Mouse (Mus musculus) urinary bladder, adult 18-20 months (tissue): ENCODE data around the gene Lrriq3.

Experiments
- DNase-seq, 2 experiments: peaks; one replicate each; pipeline ENCODE4 v3.0.0; 2022; ENCODE audit warnings: low spot score in 2 of 2, mixed read lengths in 2 of 2

Gene Lrriq3

DNA sequence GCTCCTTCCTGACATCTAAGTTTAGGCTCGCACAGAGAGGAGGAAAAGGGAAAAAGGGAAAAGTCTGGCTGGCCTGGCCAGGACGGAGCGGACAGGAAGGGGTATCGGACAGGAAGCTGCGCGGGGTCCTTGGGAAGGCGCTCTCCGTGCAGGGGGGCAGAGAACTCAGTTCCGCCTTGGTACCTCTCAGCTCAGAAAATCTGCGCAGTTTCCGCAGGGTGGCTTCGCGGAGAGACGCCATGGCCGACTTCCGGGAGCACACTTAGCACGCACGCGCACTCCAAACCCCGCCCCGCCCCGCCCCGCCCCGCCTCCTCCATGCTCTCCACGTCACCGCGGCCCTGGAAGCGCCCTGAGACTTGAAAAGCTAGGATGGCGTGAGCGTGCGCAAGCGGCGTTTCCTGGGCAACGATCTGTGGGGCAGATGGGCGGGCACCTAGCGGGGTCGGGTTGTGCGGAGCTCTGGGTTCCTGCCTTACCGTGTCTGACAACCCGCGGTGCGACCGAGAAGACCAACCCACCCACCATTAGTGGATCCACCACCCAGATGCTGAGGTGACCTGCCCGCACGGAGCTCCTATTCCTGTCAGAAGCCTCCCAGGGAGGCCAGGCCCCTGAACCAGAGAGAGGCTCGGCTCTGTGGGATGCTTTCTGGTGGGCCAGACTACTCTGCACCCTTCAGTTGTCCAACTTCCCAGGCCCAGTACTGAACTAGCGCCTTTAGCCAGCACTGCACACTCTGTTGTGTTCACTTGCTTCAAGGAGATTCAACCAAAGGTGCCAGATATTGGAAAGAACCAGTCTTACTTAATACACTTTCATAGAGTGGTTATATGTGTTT lies at the start of gene Lrriq3, which contains the start of gene Fpgt:
Gene Lrriq3 (plus strand): TSS at position 319 of the 841 bp plus-strand sequence.
Gene Fpgt (minus strand): TSS at position 288 of the 841 bp plus-strand sequence.
- DNase-seq = peak; percentile 76 to 82

DNA sequence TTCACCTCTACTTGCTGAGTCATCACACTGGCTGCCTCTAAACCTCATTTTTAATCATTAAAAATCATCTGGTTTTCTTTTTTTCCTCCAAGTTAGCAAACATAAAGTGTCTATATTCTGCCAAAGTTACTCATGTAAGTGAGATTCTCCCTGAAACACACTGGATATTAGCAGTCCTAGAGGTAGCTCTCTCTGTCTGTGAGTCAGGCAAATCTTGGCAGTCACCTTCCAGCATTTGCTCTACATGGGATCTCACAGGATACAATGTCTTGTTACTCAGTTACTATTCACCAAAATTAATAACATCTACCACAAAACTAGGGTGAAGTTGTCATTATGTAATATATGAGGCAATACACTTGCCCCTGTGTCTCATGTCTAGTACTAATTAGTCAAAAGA lies 41.2 kb upstream of the Lrriq3 start:
- no peak for DNase-seq

DNA sequence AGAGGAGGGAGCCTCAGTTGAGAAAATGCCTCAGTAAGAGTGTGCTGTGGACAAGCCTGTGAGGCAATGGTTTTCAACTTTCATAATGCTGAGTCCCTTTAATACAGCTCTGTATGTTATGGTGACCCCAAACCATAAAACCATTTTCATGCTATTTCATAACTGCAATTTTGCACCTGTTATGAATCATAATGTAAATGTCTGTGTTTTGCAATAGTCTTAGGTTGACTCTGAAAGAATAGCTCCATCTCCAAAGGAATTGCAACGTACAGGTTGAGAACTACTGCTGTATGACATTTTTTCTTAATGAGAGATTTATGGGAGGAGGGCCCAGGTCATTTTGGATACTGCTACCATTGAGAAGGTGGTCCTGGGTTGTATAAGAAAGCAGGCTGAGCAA lies 40.0 kb upstream of the Lrriq3 start:
- no peak for DNase-seq

DNA sequence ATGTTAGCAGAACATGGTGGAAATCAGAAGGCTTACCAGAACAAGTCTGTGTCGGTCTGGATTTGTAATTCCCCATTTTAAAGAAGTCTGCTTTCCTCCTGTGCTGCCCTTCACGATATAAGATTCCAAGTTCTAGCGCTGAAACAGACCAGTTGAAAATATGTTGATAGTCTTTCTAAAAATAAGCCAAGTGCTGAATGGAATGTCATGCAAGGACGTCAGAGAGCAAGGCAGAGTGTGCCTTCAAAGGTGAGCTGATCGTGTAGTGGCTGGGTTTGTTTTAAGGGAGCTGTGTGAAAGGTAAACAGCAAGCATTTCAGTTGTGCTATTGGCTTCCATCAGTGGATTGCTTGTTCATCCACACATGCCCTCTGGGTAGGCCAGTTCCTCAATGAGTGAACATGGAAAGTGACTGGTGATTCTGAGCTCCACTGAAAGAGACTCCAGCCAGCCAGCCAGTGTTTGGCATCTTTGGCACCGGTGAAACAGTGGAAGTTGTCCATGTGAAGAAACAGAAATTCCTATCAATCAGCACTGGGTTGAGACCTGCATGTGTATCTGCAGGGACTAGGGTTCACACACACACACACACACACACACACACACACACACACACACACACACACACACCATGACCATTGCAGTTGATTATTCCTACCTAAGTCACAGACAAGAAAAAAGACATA lies 37.9 kb upstream of the Lrriq3 start, which contains the start of gene Tnni3k:
Gene Tnni3k (minus strand): TSS at position 177 of the 686 bp plus-strand sequence.
- no peak for DNase-seq

DNA sequence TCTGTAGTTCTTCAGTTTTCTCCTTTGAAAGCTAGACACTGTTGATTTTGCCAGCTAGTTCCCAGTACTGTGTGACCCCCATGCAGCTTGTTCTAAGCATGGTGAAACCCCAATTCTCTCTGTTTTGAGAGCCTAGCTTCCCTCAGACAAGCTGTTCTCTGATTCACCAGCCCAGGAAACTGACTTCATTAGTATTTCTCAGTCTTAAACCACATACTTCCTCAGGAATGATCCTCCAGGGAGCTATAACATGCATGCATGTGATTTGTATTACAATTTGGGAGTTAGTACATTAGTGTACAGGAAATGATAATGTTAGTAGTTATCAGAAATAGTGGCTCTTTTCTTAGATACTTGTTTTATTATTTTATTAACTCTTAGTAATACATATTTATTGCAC lies 36.6 kb upstream of the Lrriq3 start:
- DNase-seq = no peak

DNA sequence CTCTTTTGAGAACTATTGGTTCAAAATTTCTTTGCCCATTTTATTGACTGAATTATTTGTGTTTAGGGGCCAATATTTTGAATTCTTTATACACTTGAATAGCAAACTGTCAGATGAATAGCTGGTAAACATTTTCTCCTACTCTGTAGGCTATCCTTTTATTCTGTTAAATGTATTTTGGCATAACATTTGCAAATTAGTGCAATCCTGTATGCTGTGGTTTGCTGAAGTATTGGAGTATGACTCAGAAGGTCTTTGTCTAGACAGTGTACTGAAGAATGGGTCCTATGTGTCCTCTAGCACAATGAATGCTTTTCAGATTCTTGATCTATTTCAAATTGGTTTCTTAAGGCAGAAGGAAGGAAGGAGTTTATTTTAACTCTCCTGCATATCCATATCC lies 35.7 kb upstream of the Lrriq3 start:
- no peak for DNase-seq

DNA sequence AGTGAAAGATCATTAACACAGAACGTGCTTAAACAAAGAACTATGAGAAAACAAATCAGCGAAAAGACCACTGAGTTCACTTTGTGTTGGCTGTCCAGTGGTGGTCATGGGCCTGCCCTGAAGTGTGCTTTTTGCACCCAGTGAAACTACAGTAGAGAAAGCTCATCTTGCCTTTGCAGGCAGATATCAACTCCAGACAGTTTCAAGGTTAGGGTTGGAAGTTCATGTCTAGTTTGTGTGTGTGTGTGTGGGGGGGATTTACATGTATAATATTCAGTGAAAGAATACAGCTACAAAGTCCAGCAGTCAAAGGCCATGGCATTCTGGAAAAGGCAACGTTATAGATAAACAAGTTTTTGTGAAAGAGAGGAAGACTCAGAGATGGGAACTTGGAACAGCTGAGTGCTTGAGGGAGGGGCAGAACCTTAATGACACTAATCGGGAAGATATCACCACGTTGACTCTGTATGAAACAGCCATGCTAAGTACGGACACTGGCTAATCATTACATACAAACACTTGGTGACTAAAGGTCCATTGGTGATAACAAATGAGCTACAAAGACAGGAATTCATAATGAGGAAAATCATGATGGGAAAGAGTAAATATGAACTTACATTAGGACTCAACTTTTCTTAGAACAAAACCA lies 34.3 kb upstream of the Lrriq3 start:
- DNase-seq = no peak

DNA sequence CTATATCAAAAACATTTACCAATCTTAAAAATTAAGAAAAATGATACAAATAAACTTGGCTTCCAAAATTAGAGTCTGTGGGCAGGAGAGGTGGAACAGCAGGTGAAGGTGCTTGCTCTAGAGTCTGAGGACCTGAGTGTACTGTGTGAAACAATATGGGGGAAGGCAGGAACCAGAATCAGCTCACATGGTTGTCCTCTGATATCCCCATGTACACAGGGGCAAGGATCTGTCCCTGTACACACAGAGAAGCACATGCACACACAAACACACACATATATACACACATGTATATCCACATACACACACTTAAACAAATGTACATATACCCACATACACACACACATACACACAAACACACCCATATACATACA lies 33.8 kb upstream of the Lrriq3 start:
- no peak for DNase-seq

DNA sequence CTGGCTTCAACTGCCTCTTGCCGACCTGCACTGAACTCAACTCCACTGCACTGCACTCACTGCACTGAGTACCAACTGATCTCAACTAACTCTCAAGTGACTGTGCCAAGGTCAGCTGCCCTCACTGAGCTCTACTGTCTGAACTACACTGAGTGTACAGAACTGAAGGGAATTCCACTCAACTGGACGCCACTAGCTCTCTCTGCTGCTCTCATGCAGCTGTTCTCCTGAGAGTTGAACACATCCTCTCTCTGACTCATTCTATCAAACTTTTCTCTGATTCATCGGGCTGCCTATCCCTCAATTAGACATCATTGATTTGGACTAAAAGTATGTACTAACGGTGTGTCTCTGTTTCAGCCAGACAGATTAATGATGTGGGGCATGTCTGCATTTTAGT lies 15.3 kb upstream of the Lrriq3 start:
- DNase-seq = no peak

DNA sequence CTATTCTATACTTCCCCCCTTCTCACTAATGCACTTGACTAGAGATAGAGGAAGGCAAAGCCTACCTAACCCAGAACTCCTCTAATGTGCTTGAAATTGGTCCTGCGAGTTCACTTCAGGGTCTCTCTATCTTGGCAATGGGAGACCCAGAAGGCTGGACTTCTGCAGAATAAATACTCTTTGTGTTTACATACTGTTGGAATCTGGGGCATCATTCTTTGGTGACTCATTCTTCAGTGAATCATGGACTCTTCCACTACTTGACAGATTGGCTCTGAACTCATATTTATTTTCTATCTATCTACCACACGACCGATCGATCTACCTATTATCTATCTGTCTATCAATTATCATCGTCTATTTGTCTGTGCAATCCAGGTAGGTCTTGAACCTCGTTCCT lies 1.2 kb upstream of the Lrriq3 start:
- no peak for DNase-seq

DNA sequence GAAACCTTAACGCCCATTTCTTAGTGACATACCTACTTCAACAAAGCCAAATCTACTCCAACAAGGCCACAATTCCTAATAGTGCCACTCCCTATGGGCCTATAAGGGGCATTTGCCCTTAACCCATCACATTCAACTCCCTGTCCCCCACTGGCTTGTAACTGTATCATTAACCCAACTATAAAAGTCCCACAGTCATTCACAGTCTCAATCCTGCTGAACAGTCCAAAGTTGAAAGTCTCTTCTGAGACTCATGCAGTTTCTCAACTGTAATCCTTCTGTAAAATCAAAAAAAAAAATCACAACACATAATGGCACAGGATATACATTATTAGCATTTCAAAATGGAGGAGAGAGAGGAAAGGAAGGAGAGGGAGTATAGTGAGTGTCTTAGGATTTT lies 6.0 kb downstream of the Lrriq3 start:
- no peak for DNase-seq

DNA sequence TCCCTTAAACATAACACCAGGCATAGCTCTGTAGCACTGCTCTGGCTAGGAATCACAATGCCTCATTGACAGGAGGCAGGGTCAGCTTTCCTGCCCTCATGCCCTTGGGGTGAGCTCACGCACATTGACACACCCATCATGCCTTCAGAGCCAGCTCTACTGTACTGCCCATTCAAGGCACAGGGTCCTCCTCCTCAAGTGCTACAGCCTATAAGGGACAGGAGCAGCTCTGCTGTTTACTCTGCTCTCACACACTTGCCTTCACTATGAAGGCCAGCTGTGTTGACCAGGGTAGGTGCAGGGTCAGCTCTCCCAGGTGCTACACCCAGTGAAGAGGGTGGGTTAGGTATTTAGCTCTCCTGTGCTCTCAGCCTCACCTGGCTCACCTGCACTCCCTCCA lies 12.7 kb downstream of the Lrriq3 start:
- no peak for DNase-seq

DNA sequence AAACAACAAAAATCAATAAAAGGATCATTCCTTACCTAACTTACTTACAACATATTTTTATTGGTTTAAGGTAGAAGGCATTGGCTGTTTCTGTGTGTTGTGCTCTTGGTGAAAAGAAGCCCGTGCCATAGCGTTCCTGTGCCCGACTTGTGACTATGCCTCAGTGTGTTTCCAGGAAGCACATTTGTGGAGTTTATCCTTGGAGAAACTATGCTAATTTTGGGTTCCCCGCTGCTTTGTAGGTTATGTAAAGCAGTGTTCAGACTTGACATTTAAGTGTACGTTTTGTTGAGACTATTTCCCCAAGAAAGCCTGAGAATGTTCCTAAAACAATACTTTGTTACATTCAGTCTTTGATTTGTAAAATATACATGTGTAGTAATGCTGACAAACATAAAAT lies 44.5 kb downstream of the Lrriq3 start:
- DNase-seq = no peak

DNA sequence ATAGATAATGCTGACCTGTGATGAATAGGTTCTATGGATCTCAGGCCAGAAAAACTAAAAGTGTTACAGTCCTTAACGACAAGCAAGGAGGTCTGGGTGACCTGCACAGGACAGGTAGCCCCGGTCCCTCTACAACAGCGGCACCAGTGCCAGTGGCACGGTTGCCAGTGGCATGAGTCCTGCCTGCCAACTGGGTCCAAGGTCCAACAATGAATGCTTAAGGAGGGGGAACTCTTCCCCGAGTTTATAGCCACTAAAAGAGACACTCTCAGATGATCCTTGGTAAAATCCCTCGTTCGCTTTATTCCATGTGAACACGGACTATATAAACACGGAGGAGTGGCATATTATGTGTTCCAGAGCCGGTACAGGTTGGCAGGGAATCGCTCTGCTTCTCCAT lies 47.8 kb downstream of the Lrriq3 start:
- no peak for DNase-seq

DNA sequence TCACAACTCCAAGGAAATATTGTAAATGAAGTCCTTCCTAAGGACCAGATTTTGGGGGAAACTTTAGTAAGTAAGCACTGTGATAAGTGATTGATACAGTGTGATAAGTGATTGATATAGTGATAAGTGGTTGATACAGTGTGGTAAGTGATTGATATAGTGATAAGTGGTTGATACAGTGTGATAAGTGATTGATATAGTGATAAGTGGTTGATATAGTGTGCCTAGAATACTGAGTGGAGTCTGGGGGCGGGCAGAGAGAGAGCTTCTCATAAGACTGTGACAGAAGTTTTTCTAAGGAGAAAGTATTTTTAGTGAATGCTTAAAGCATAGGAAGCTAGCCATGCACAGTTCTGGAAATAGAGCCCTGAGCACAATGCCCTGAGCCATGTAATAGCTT lies 51.1 kb downstream of the Lrriq3 start:
- DNase-seq = no peak

DNA sequence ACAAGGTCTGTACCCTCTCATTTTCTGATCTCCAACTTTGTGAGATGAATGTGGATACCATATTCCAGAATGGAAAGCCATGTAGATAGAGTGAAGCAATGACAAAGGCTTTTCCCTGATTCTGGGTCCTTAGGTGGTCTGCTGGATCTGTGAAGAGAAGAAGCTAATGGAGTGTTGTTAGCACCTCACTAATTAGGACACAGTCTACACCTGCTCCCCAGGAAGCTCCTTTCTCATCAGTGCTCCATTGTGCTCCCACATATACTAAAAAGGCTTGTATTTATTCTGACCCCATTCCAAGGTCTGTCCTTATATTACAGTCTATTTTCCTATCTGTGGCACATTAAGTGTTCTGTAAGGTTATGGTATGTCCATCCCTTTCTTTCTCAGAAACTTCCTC lies 68.6 kb downstream of the Lrriq3 start:
- DNase-seq = no peak

DNA sequence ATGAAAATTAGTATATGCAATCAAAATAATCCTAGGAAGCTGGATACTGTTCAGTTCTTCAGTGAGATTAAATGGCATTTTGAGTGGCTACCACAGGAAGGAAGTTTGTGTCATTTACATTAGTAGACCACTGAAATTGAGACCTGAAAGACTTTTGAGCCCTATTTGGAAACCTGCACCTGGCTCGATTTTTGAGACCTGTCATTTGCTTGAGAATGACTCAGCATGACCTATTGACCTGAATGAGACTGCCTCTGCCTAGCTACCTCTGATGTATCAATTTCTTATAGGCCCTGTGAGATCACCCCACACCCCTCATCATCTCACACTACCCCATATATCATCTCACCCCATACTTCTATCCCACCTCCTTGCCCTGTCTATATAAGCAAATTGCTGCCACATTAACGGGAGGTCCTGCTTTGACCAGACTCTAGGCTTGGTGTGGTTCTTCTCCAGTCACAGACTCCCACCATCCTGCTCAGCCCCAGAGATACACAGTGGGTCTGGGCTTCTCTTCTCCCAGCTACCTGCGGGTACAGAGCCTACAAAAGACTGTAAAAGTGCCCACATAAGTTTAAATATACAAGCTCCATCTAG lies 87.2 kb downstream of the Lrriq3 start:
- DNase-seq = no peak

DNA sequence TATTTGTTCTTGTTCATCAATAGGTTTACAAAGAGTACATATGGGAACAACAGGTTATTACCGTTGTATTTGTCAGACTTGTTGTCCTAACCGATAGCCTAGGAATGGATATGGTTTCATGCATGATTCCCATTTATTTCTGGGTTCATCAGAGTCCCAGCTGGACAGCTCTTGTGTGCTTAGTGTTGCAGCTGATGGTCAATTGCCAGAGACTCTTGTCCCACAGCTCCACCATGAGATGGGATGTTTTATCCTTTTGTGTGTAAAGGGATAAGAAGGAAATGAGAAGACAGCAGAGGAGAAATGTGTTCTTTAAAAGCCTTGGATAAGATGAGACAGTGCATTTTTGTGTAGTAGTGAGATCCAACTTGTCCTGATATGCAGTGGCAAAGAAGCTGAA lies 93.2 kb downstream of the Lrriq3 start:
- DNase-seq = no peak

DNA sequence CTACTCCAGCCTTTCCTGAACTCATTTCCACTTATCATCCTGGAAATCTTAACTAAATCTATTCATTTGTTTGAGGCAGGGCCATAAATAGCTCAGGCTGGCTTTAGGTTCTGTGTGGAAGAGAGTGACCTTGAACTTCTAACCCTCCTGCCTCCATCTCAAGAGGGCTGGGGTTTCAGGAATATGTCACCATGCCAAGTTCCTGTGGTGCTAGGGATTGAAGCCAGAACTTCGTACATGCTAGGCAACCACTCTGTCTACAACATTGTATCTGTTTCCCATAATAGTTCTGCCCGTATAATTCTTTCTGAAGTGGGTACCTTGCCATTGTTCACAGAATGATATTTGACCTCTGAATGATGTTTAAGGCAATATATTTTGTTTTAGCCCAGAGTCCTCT lies 95.6 kb downstream of the Lrriq3 start:
- DNase-seq = no peak

DNA sequence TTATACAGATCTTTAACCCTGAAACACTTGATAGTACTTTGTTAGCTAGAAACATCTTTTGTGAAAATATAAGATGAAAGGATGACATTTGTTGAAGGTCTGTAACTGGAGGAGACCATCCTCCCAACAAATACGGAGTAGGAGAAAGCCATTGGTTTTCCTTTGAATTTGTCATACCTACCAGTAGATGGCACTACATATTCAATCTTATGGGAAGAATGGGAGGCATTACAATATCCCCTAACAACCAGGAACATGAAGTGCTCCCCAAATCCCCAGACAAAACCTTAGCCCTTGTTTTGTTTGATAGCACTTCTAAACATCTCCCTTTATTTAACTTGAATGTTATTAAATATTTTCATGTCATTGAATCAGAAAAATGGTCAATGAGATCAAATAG lies 141.7 kb downstream of the Lrriq3 start:
- DNase-seq = no peak

DNA sequence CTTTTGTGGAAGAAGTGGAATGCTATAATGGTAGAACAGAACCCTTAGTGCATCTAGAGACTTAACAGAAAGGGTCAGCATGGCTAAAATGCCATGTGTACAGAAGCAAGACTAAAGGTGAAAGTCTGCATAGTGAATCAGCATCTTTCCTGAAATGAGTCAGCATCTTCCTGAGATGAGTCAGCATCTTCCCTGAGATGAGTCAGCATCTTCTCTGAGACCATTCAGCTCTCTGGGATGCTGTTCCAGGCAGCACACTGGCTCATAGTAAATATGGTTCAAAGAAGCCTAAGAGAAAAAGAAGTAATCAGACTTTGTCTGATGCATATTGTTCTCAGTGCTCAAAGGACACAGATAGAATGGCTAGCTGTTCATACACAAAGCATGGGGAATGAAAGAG lies 142.3 kb downstream of the Lrriq3 start:
- DNase-seq = no peak
